Mouse (Mus musculus) bone marrow, adult 2 months (tissue): ENCODE data around the gene Sft2d2.

Experiments
- CTCF ChIP-seq: fragments of 200-500 bp; IDR thresholded peaks from 2 replicates; pipeline ENCODE4 v1.5.1; 2011; ENCODE audit warnings: low read length, control low read depth; ENCODE audit not compliant: control insufficient read depth, insufficient read depth
- POLR2A ChIP-seq: fragments of 200-500 bp; IDR thresholded peaks from 2 replicates; pipeline ENCODE4 v1.6.1; 2011; ENCODE audit warnings: low read depth, mild to moderate bottlenecking, control low read depth, low read length, borderline replicate concordance; ENCODE audit not compliant: control insufficient read depth

DNA sequence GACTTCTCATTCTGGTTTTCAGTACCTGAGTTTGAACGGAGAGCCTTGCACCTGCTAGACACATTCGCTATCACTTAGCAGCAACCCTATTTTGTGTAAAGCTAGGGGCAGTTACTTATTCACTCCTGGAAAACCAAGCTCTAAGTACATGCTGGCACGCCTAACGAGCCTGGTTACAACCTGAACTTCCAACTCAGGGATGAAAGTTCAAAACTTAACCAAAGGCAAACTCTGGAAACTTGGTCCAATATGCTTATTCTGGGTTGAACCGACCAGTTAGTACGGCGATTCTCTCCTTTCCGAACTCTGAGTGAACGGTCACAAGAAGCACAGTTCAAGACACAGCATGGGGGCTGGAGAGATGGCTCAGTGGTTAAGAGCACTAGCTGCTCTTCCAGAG is 35.3 kb upstream of the Sft2d2 start:
- no peak for TF ChIP-seq CTCF
- TF ChIP-seq POLR2A = no peak
